Mouse (Mus musculus) heart, embryonic 16.5 days (tissue): ENCODE data around the gene Mrps27. TPM values are rescaled to one million over a fixed set of nuclear protein-coding genes. Genes with fewer than 3 reads are reported as not detected.

Experiments
- ATAC-seq: fragments of 200-750 bp; cut with Nextera tagmentation; replicated peaks from 2 replicates; pipeline ENCODE4 v1.8.0; 2017; ENCODE audit warnings: moderate number of reproducible peaks; ENCODE audit not compliant: insufficient read depth, low FRiP score; ENCODE audit errors: extremely low read depth
- H3K27ac ChIP-seq: fragments of 300-500 bp; sonication (generic); 2 replicates; pipeline ENCODE4 v1.5.1; 2014; ENCODE audit warnings: mild to moderate bottlenecking, low read length, control low read depth, moderate library complexity
- H3K27me3 ChIP-seq: fragments of 300-500 bp; sonication (generic); 2 replicates; pipeline ENCODE4 v1.6.1; 2014; ENCODE audit warnings: low read length, mixed read lengths; ENCODE audit not compliant: control insufficient read depth, insufficient read depth
- H3K36me3 ChIP-seq: fragments of 300-500 bp; sonication (generic); 2 replicates; pipeline ENCODE4 v1.6.1; 2014; ENCODE audit not compliant: control insufficient read depth, insufficient read depth
- H3K4me1 ChIP-seq: fragments of 300-500 bp; sonication (generic); 2 replicates; pipeline ENCODE4 v1.6.1; 2014; ENCODE audit warnings: low read length, mixed read lengths; ENCODE audit not compliant: control insufficient read depth, insufficient read depth
- H3K4me2 ChIP-seq: fragments of 300-500 bp; sonication (generic); 2 replicates; pipeline ENCODE4 v1.6.1; 2014; ENCODE audit warnings: low read depth, mild to moderate bottlenecking, control low read depth, low read length
- H3K4me3 ChIP-seq: fragments of 300-500 bp; sonication (generic); 2 replicates; pipeline ENCODE4 v1.5.1; 2014; ENCODE audit warnings: mild to moderate bottlenecking, control low read depth, low read length
- H3K9ac ChIP-seq: fragments of 300-500 bp; sonication (generic); 2 replicates; pipeline ENCODE4 v1.6.1; 2014; ENCODE audit warnings: low read length, control low read depth
- H3K9me3 ChIP-seq: fragments of 300-500 bp; sonication (generic); replicated peaks from 2 replicates; pipeline ENCODE4 v1.6.1; 2016; ENCODE audit warnings: low read length; ENCODE audit not compliant: control insufficient read depth
- WGBS: fragments of 180-500 bp; shearing (Covaris S2); extraction: QIAGEN DNeasy Blood & Tissue Kit; methylation state at CpG from one replicate; pipeline ENCODE4 v1.1.7; 2014; 5-methylcytosine and 5-hydroxymethylcytosine counted together
- polyA plus RNA-seq: library from polyadenylated mRNA; unstranded; fragments of >200 nt; fragmentation: Nextera tagmentation; extraction: Ambion mirVana; gene quantifications from 2 replicates; pipeline ENCODE4 v1.2.1, GENCODE M21; 2015

The Mrps27 gene
- polyA plus RNA-seq, 1 experiment from 2014 or later, result 97.0 TPM

- H3K27ac ChIP-seq, result no peak overlapping the region
- H3K9me3 ChIP-seq, result no peaks in the 10 kb centered on the region
- H3K4me2 ChIP-seq, result no peak overlapping the region
- peaks cover 23% of the 10 kb centered on the region for H3K4me1 ChIP-seq
- no peak overlapping the region for H3K4me3 ChIP-seq
- WGBS, result 46% methylated on average over 11 of the region's 11 CpGs
- ATAC-seq, result no peak
- no peak overlapping the region for H3K9ac ChIP-seq
- no peaks in the 10 kb centered on the region for H3K27me3 ChIP-seq
- H3K36me3 ChIP-seq, result no peaks in the 10 kb centered on the region
These were observed 103.0 kb downstream of the Mrps27 start for GRCm38 (mm10) chr13:99447403-99448199.

DNA sequence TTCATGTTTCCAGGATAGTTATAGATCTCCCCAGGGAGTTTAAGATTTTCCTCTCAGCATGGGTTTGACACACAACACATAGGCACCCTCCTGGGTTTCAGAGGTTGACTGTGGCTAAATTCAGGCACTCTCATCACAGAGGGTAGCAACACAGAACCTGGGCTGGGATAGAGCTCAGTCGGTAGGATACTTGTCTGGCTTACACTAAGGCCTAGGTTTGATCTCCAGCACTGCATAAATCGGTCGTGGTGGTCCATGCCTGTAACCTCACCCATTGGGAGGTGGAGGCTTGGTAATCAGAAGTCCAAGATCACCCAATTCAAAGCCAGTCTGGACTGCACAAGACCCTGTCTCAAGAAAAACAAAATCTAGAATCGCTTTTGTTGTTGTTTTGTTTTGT lies 103.7 kb downstream of the Mrps27 start:
- ATAC-seq, result no peak
- WGBS, result 72% methylated on average over 4 of the region's 4 CpGs
- no peak overlapping the region for H3K9ac ChIP-seq

GRCm38 (mm10) chr13:99449547-99449946 lies 105.0 kb downstream of the Mrps27 start:
- H3K9me3 ChIP-seq, result no peaks in the 10 kb centered on the region
- 77% methylated on average over 4 of the region's 4 CpGs for WGBS
- H3K4me2 ChIP-seq, result no peak overlapping the region
- no peaks in the 10 kb centered on the region for H3K36me3 ChIP-seq
- peaks cover 21% of the 10 kb centered on the region for H3K4me1 ChIP-seq
- H3K4me3 ChIP-seq, result no peak overlapping the region
- no peaks in the 10 kb centered on the region for H3K27me3 ChIP-seq
- no peak overlapping the region for H3K9ac ChIP-seq
- ATAC-seq, result no peak
- H3K27ac ChIP-seq, result no peak overlapping the region

More for the DNA sequence above, 103.7 kb downstream of the Mrps27 start:
- Histone ChIP-seq H3K4me3 (no peak overlapping the region), H3K4me1 (peaks cover 23% of the 10 kb centered on the region), H3K27ac (no peak overlapping the region), H3K9me3 (no peaks in the 10 kb centered on the region), H3K4me2 (no peak overlapping the region), H3K36me3 (no peaks in the 10 kb centered on the region), H3K27me3 (no peaks in the 10 kb centered on the region)

DNA sequence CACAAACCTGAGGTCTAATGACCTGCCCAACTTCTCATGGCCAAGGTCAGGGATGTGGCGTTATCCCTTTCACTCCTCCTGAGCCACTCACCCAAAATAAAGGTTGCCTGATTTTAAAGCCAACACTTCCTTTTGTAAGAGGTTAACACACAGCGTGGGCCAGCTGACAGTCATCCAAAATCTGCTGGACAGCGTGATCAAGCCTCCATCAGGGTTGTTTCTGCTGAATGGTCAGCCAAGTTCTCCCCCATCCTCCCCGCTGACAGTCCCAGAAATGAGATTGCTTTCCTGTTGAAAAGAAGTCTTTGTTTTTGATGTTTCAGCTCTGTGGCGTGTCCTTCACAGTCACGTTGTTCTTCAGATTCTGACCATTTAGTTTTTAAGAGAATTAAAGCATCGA lies 106.2 kb downstream of the Mrps27 start:
- Histone ChIP-seq H3K9me3 (no peaks in the 10 kb centered on the region), H3K9ac (no peak overlapping the region), H3K27me3 (no peaks in the 10 kb centered on the region), H3K36me3 (no peaks in the 10 kb centered on the region), H3K4me3 (no peak overlapping the region), H3K4me2 (no peak overlapping the region), H3K27ac (no peak overlapping the region), H3K4me1 (peaks cover 25% of the 10 kb centered on the region)
- ATAC-seq, result no peak; the same call in 1 of the 2 replicates
- 73% methylated on average over 7 of the region's 7 CpGs for WGBS

DNA sequence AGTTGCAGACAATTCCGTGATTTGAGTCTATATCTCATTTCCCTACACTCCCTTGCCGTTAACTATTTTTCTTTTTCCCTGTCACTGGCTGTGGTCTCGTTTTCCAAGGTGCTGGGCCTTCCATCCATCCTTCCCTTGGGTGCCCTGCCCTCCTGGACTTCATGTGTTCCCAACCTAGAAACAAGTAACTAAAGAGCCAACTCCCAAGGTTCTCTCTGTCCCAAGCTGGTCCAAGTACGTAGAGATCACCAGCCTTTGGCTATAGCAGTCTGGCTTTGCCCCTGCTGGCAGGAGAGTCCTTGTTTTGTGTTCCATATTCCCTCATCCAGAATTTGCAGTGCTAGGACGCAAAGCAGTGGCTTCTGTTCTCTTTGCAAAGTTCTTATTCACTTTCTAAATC lies 106.7 kb downstream of the Mrps27 start:
- H3K4me1 ChIP-seq, result peaks cover 26% of the 10 kb centered on the region
- H3K4me3 ChIP-seq, result no peak overlapping the region
- H3K27me3 ChIP-seq, result no peaks in the 10 kb centered on the region
- no peaks in the 10 kb centered on the region for H3K36me3 ChIP-seq
- no peak overlapping the region for H3K9ac ChIP-seq
- ATAC-seq, result no peak
- H3K9me3 ChIP-seq, result no peaks in the 10 kb centered on the region
- no peak overlapping the region for H3K4me2 ChIP-seq
- WGBS, result 70% methylated on average over 5 of the region's 5 CpGs
- no peak overlapping the region for H3K27ac ChIP-seq

DNA sequence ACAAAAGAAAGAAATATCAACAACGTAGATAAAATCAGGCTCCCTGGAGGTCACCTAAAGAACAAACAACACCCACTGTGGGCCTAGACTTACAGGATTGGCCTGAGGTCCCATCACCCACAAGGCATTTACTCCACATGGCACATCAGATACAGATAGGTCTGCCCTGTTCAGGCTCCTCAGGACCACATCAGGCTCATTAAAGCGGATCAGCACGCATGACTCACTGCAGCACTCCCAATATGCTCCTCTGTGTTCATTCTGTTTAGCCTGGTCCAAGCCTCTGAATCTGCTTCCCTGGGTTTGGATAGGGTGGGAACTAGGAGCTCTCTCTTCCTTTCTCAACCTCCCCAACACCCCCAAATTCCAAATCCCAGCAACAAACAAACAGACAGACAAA lies 107.9 kb downstream of the Mrps27 start:
- 89% methylated on average over 3 of the region's 3 CpGs for WGBS
- no peak overlapping the region for H3K9ac ChIP-seq
- H3K27ac ChIP-seq, result no peak overlapping the region
- no peak overlapping the region for H3K4me3 ChIP-seq
- no peak for ATAC-seq
- no peaks in the 10 kb centered on the region for H3K27me3 ChIP-seq
- H3K4me2 ChIP-seq, result no peak overlapping the region
- H3K9me3 ChIP-seq, result no peaks in the 10 kb centered on the region
- peaks cover 22% of the 10 kb centered on the region for H3K4me1 ChIP-seq
- no peaks in the 10 kb centered on the region for H3K36me3 ChIP-seq

GRCm38 (mm10) chr13:99454977-99455376 lies 110.4 kb downstream of the Mrps27 start:
- Histone ChIP-seq H3K4me1 (peaks cover 30% of the 10 kb centered on the region), H3K4me3 (no peak overlapping the region), H3K36me3 (no peaks in the 10 kb centered on the region), H3K9ac (no peak overlapping the region), H3K27me3 (no peaks in the 10 kb centered on the region), H3K27ac (no peak overlapping the region), H3K9me3 (no peaks in the 10 kb centered on the region), H3K4me2 (no peak overlapping the region)
- ATAC-seq, result no peak
- 59% methylated on average over 7 of the region's 7 CpGs for WGBS

- 70% methylated on average over 12 of the region's 12 CpGs for WGBS
- no peak; the same call in 1 of the 2 replicates for ATAC-seq
- peak overlapping the region; percentile 24; the same call in 1 of the 2 replicates for H3K27ac ChIP-seq
- no peak overlapping the region for H3K9ac ChIP-seq
- H3K36me3 ChIP-seq, result peaks cover 5% of the 10 kb centered on the region; the same call in 1 of the 2 replicates
- peaks cover 24% of the 10 kb centered on the region for H3K4me1 ChIP-seq
- H3K4me3 ChIP-seq, result no peak overlapping the region
- H3K27me3 ChIP-seq, result no peaks in the 10 kb centered on the region
- H3K4me2 ChIP-seq, result no peak overlapping the region
- H3K9me3 ChIP-seq, result no peaks in the 10 kb centered on the region; the same call in 1 of the 2 replicates
These were observed 114.2 kb downstream of the Mrps27 start for GRCm38 (mm10) chr13:99458658-99459386.

- Histone ChIP-seq H3K36me3 (peaks cover 5% of the 10 kb centered on the region; the same call in 1 of the 2 replicates), H3K27me3 (no peaks in the 10 kb centered on the region), H3K9me3 (no peaks in the 10 kb centered on the region; the same call in 1 of the 2 replicates), H3K9ac (no peak overlapping the region), H3K4me3 (no peak overlapping the region), H3K4me1 (peaks cover 24% of the 10 kb centered on the region), H3K4me2 (no peak overlapping the region), H3K27ac (no peak overlapping the region)
- WGBS, result 52% methylated on average over 4 of the region's 4 CpGs
- no peak for ATAC-seq
These were observed 115.0 kb downstream of the Mrps27 start for GRCm38 (mm10) chr13:99459612-99460011.
